Mouse (Mus musculus) gastrocnemius, postnatal 36 days (tissue): ENCODE data around the gene Rab22a. TPM values are rescaled to one million over a fixed set of nuclear protein-coding genes. Genes with fewer than 3 reads are reported as not detected.

Experiments
- microRNA-seq, 2 experiments: library from miRNA; unstranded; fragments of <30 nt; microRNA quantifications; one replicate each; pipeline ENCODE4 v1.2.0; 2021
- total RNA-seq, 2 experiments: library from RNA; stranded (reverse); gene quantifications; 2 replicates each; pipeline ENCODE4 v1.2.3; 2021

Rab22a gene
- total RNA-seq, 2 experiments from 2014 or later = 25.0 TPM

Small RNAs within 50 kb of the gene (microRNA-seq; reads per million reads assigned to microRNA genes)
- gene Mir6340 = 0 reads per million in 2 experiments

Other genes starting within 250 kb of the Rab22a start
- not detected for gene 1700021F07Rik, start 137.2 kb upstream of the Rab22a start, total RNA-seq
- gene Ankrd60, start 81.4 kb upstream of the Rab22a start, total RNA-seq = not detected
- gene 1700010B08Rik, start 59.7 kb downstream of the Rab22a start, total RNA-seq = not detected
- 100 to 1,000 TPM; 137 to 148 TPM for gene Vapb, start 77.8 kb downstream of the Rab22a start, total RNA-seq